Mouse (Mus musculus): ENCODE measurements around the gene Nanos2. TPM values are rescaled to one million over a fixed set of nuclear protein-coding genes. Genes with fewer than 3 reads are reported as not detected.

Gene Nanos2
- polyA plus RNA-seq, 1 experiment from 2014 or later, result 0.07 TPM

DNA sequence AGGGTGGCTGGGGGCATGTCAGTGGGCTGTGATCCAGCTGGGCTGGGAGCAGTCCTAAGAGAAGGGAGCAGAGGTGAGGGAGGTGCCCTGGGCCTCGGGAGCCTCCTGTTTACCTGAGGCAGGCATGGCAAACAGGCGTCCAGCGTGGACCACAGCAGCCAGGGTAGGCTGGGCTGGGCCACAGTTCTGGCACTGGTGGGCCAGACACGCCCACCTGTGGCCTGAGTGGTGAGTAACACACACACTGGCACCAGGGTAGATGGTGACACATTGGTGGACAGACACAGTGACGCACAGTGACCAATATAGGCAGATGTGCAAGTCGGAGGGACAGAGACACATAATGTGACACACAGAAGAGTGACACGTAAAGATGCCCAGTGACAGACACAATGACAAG, 23.4 kb downstream of the Nanos2 start:
- no peak overlapping the region for H3K4me3 ChIP-seq
- H3K36me3 ChIP-seq, result peaks cover 23% of the 10 kb centered on the region
- peaks cover 42% of the 10 kb centered on the region for H3K4me1 ChIP-seq
- WGBS, result 85% methylated on average over 7 of the region's 7 CpGs
- DNase-seq (ENCODE audit: low spot score), result no peak
- no peak overlapping the region for H3K27ac ChIP-seq (replicated peaks)
- no peaks in the 10 kb centered on the region for H3K9me3 ChIP-seq (replicated peaks)
- H3K27me3 ChIP-seq (ENCODE audit: low read depth, poor library complexity, severe bottlenecking), result 0 out of 2 replicates have a peak, but pooled peaks cover 11% of the 10 kb centered on the region

DNA sequence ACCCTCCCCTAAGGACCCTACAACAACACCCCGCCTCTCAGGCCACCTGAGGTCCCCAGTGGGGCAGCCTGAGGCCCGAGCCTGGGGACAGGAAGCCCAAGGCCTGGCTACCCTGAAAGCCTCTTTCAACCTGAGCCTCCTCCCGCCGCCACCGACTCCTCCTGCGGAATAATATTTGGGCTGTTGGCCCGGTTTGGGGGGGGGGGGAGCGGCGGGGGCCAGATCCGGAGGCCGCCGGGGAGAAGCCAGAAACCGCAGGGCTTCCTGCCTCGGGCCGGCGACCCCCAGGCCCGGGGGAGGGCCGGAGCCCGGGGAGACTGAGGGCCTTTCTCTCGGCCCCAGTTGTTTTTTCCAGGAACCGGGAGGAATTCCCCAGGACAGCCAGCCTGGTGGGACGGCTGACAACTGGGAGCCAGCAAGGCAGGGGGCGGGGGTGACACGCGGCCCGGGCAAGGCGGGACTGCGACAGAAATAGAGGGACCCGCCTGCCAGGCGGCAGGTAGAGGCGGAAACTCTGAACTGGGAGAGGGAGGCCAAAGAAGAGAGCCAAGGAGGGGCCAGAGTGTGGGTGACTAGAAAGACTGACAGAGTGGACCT, 24.9 kb downstream of the Nanos2 start:
- peak; percentile 45 for DNase-seq (ENCODE audit: low spot score)
- Histone ChIP-seq H3K36me3 (peaks cover 9% of the 10 kb centered on the region), H3K27ac (replicated peaks) (peak overlapping the region; percentile 86), H3K4me3 (peak overlapping the region; percentile 52), H3K27me3 (ENCODE audit: low read depth, poor library complexity, severe bottlenecking) (0 out of 2 replicates have a peak, but pooled peaks cover 11% of the 10 kb centered on the region), H3K4me1 (peaks cover 27% of the 10 kb centered on the region), H3K9me3 (replicated peaks) (no peaks in the 10 kb centered on the region)
- WGBS, result 3% methylated on average over 29 of the region's 31 CpGs

- Histone ChIP-seq H3K4me1 (peaks cover 20% of the 10 kb centered on the region), H3K36me3 (peaks cover 2% of the 10 kb centered on the region; the same call in 1 of the 2 replicates), H3K9me3 (replicated peaks) (no peaks in the 10 kb centered on the region), H3K27me3 (ENCODE audit: low read depth, poor library complexity, severe bottlenecking) (0 out of 2 replicates have a peak, but pooled peaks cover 11% of the 10 kb centered on the region), H3K4me3 (no peak overlapping the region), H3K27ac (replicated peaks) (no peak overlapping the region)
- 56% methylated on average over 2 of the region's 2 CpGs for WGBS
- DNase-seq (ENCODE audit: low spot score), result no peak
These were observed 25.7 kb downstream of the Nanos2 start for GRCm38 (mm10) chr7:19012882-19013281.

DNA sequence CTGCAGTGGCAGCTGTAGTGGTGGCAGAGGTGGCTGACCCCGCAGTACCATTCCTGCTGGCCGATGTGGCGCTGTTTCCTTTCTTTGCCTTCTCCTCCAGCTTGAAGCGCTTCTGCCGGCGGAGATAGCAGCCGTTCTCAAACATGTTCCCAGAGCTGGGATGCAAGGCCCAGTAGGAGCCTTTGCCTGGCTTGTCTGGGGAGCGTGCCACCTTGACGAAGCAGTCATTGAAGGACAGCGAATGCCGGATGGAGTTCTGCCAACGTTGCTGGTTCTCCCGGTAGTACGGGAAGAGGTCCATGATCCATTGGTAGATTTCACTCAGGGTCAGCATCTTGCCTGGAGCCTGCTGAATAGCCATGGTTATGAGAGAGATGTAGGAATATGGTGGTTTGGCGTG, 27.3 kb downstream of the Nanos2 start:
- Histone ChIP-seq H3K4me3 (no peak overlapping the region), H3K9me3 (replicated peaks) (no peaks in the 10 kb centered on the region), H3K36me3 (no peaks in the 10 kb centered on the region), H3K27ac (replicated peaks) (no peak overlapping the region), H3K27me3 (ENCODE audit: low read depth, poor library complexity, severe bottlenecking) (0 out of 2 replicates have a peak, but pooled peaks cover 11% of the 10 kb centered on the region), H3K4me1 (peaks cover 20% of the 10 kb centered on the region)
- DNase-seq (ENCODE audit: low spot score), result no peak
- WGBS, result 67% methylated on average over 15 of the region's 15 CpGs

GRCm38 (mm10) chr7:19016042-19016441, 28.8 kb downstream of the Nanos2 start:
- peaks cover 22% of the 10 kb centered on the region for H3K27me3 ChIP-seq (ENCODE audit: low read depth, poor library complexity, severe bottlenecking)
- 88% methylated on average over 4 of the region's 4 CpGs for WGBS
- H3K27ac ChIP-seq (replicated peaks), result no peak overlapping the region
- no peak overlapping the region for H3K4me3 ChIP-seq
- H3K4me1 ChIP-seq, result peaks cover 20% of the 10 kb centered on the region
- no peaks in the 10 kb centered on the region for H3K9me3 ChIP-seq (replicated peaks)
- H3K36me3 ChIP-seq, result no peaks in the 10 kb centered on the region
- no peak for DNase-seq (ENCODE audit: low spot score)

GRCm38 (mm10) chr7:19017909-19018308, 30.7 kb downstream of the Nanos2 start:
- Histone ChIP-seq H3K36me3 (no peaks in the 10 kb centered on the region), H3K4me3 (no peak overlapping the region), H3K27me3 (ENCODE audit: low read depth, poor library complexity, severe bottlenecking) (peaks cover 37% of the 10 kb centered on the region), H3K27ac (replicated peaks) (no peak overlapping the region), H3K9me3 (replicated peaks) (no peaks in the 10 kb centered on the region), H3K4me1 (peaks cover 4% of the 10 kb centered on the region)
- 89% methylated on average over 7 of the region's 7 CpGs for WGBS
- no peak for DNase-seq (ENCODE audit: low spot score)

DNA sequence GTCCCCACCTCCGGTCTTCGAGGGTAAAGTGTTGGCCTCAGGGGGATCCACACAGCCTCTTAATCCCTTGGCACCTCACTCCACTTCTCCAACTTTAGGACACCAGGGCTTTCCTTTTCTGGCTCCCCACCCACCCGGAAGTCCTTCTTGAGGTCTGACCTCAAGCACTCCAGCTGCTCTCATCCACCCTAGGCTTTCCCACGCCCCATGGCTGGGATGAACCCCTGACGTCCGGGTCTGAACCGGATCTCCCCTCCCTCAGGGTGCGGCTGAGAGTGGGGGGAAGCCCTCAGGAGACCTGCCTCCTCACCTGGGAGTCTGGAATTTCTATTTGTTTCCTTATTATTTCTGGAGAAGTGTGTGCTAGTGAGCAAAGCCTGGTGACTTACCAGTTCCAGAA, 33.8 kb downstream of the Nanos2 start:
- H3K4me3 ChIP-seq, result no peak overlapping the region
- H3K27me3 ChIP-seq (ENCODE audit: low read depth, poor library complexity, severe bottlenecking), result peaks cover 40% of the 10 kb centered on the region
- 23% methylated on average over 8 of the region's 8 CpGs for WGBS
- H3K4me1 ChIP-seq, result peaks cover 22% of the 10 kb centered on the region
- no peak overlapping the region for H3K27ac ChIP-seq (replicated peaks)
- no peaks in the 10 kb centered on the region for H3K36me3 ChIP-seq
- no peaks in the 10 kb centered on the region for H3K9me3 ChIP-seq (replicated peaks)
- no peak for DNase-seq (ENCODE audit: low spot score)

DNA sequence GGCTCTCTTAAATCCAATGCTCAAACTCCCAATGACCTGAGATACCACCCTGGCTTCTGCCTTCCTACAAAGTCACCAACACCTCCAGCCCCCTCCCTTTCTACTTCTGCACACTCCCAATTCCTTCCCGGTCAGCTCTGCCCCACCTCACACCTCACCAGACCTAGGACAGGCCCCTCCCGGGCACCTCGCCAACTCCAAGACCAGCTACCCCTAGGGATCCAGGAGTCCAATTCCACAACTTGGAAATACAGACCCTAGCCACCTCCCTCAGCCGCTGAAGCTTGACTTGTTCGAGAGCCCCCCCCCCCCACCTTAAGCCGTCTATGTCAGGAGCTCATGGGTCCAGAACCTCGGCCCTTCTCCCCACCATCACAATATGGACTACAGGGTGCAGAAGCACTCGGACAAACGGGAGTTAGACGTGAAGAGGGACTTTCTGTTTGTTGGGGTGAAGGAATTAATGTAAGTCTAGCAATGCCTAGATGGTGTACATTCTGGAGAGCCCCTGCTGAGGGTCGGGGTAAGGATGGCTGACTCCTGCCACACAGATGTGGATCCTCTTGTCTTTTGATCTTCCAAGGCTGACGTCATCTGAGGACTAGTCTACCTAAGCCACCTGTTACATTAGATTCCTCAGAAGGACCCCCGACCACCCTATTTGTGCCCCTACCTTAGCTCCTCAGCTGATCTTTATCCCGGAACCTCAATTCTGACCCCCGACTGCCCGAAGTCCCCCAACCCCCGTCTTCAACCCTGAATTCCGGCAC, 35.2 kb downstream of the Nanos2 start:
- Histone ChIP-seq H3K4me1 (peaks cover 27% of the 10 kb centered on the region), H3K9me3 (replicated peaks) (no peaks in the 10 kb centered on the region), H3K36me3 (no peaks in the 10 kb centered on the region), H3K4me3 (no peak overlapping the region), H3K27me3 (ENCODE audit: low read depth, poor library complexity, severe bottlenecking) (peaks cover 40% of the 10 kb centered on the region), H3K27ac (replicated peaks) (no peak overlapping the region)
- WGBS, result 67% methylated on average over 18 of the region's 18 CpGs
- DNase-seq (ENCODE audit: low spot score), result no peak

GRCm38 (mm10) chr7:19023357-19023814, 36.2 kb downstream of the Nanos2 start, which contains the start of gene Foxa3:
Gene Foxa3 (minus strand): TSS chr7:19023538.
- Histone ChIP-seq H3K27ac (replicated peaks) (peak within 1 kb of the TSS; percentile 92), H3K4me3 (peak within 1 kb of the TSS; percentile 78), H3K27me3 (ENCODE audit: low read depth, poor library complexity, severe bottlenecking) (peaks cover 40% of the 10 kb centered on the region), H3K9me3 (replicated peaks) (no peaks in the 10 kb centered on the region), H3K4me1 (peaks cover 27% of the 10 kb centered on the region), H3K36me3 (peaks cover 4% of the 10 kb centered on the region; the same call in 1 of the 2 replicates)
- DNase-seq (ENCODE audit: low spot score), result no peak
- WGBS, result 5% methylated on average over 30 of the region's 30 CpGs

GRCm38 (mm10) chr7:19024096-19024506, 36.9 kb downstream of the Nanos2 start, which contains the start of gene Sympk:
Gene Sympk (plus strand): TSS chr7:19024377.
- H3K4me1 ChIP-seq, result peaks cover 27% of the 10 kb centered on the region
- no peaks in the 10 kb centered on the region for H3K9me3 ChIP-seq (replicated peaks)
- H3K36me3 ChIP-seq, result peaks cover 11% of the 10 kb centered on the region
- H3K4me3 ChIP-seq, result peak within 1 kb of the TSS; percentile 78
- H3K27ac ChIP-seq (replicated peaks), result peak within 1 kb of the TSS; percentile 92
- WGBS, result under 1% methylated on average over 50 of the region's 50 CpGs
- peak; percentile 94 for DNase-seq (ENCODE audit: low spot score)
- H3K27me3 ChIP-seq (ENCODE audit: low read depth, poor library complexity, severe bottlenecking), result peaks cover 40% of the 10 kb centered on the region

DNA sequence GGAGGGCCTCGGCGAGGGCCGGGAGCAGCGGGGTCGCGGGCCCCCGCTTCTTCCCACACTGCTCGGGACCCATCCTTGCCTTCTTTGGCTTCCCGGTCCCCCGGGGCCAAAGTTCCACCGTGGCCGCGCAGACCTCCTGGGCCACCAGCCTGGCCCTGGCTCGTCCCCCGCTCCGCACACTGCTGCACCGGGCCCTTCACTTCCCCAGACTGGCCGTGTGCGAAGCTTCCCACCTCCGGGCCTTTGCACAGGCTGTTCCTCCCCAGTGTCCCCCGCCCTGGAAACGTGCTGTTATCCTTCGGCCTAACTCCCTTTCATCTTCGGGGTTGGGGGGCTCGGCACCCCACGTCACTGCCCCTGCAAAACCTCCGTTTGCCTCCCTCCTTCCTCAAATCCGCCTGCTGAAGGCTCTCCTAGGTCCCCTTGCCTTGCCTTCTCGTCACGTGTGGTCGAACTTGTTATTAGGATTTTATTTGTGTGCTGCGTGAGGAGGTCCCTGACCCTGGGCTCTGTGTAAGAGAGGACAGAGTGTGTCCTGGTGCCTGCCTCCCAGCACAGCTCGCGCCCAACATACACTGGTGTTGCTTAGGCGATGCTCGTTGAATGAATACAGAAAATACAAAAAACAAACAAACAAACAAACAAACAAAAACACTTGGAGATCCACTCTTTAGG, 37.5 kb downstream of the Nanos2 start:
- 2% methylated on average over 36 of the region's 36 CpGs for WGBS
- peak overlapping the region; percentile 78 for H3K4me3 ChIP-seq
- H3K27ac ChIP-seq (replicated peaks), result peak overlapping the region; percentile 92
- DNase-seq (ENCODE audit: low spot score), result no peak
- peaks cover 40% of the 10 kb centered on the region for H3K27me3 ChIP-seq (ENCODE audit: low read depth, poor library complexity, severe bottlenecking)
- peaks cover 18% of the 10 kb centered on the region for H3K36me3 ChIP-seq
- H3K9me3 ChIP-seq (replicated peaks), result no peaks in the 10 kb centered on the region
- H3K4me1 ChIP-seq, result peaks cover 27% of the 10 kb centered on the region

GRCm38 (mm10) chr7:19028067-19028466, 40.9 kb downstream of the Nanos2 start:
- Histone ChIP-seq H3K4me3 (no peak overlapping the region), H3K36me3 (peaks cover 50% of the 10 kb centered on the region), H3K4me1 (peaks cover 35% of the 10 kb centered on the region), H3K27ac (replicated peaks) (no peak overlapping the region), H3K9me3 (replicated peaks) (no peaks in the 10 kb centered on the region), H3K27me3 (ENCODE audit: low read depth, poor library complexity, severe bottlenecking) (peaks cover 9% of the 10 kb centered on the region)
- no peak for DNase-seq (ENCODE audit: low spot score)

All from midbrain, embryonic 10.5 days (tissue).